Mouse (Mus musculus) G1E (cell line): ENCODE results near the gene Wfdc6a.

ENCODE experiments used
- CTCF ChIP-seq: IDR thresholded peaks from 2 replicates; pipeline ENCODE4 v1.5.1; 2012; ENCODE audit warnings: low read depth, low read length, inconsistent platforms, mixed read lengths
- TAL1 ChIP-seq: conservative IDR thresholded peaks from 2 replicates; pipeline ENCODE4 v1.6.1; 2012; ENCODE audit warnings: low read depth, low read length, inconsistent platforms, mixed read lengths

- TF ChIP-seq CTCF (no peak), TAL1 (no peak)
These were observed 20.9 kb downstream of the Wfdc6a start for GRCm38 (mm10) chr2:164564346-164564745.
